Mouse (Mus musculus) hindbrain, embryonic 12.5 days (tissue): ENCODE data around the gene Rpgr. TPM values are rescaled to one million over a fixed set of nuclear protein-coding genes. Genes with fewer than 3 reads are reported as not detected.

Source experiments
- ATAC-seq: fragments of 200-750 bp; cut with Nextera tagmentation; 2 replicates; pipeline ENCODE4 v1.8.0; 2017; ENCODE audit warnings: moderate TSS enrichment; ENCODE audit not compliant: low FRiP score
- H3K27ac ChIP-seq: fragments of 300-500 bp; sonication (generic); 2 replicates; pipeline ENCODE4 v1.5.1; 2016; ENCODE audit warnings: mild to moderate bottlenecking
- H3K27me3 ChIP-seq: fragments of 300-500 bp; sonication (generic); 2 replicates; pipeline ENCODE4 v1.6.1; 2016; ENCODE audit warnings: mild to moderate bottlenecking
- H3K36me3 ChIP-seq: fragments of 300-500 bp; sonication (generic); 2 replicates; pipeline ENCODE4 v1.6.1; 2016; ENCODE audit warnings: mild to moderate bottlenecking
- H3K4me1 ChIP-seq: fragments of 300-500 bp; sonication (generic); 2 replicates; pipeline ENCODE4 v1.6.1; 2016
- H3K4me2 ChIP-seq: fragments of 300-500 bp; sonication (generic); replicated peaks from 2 replicates; pipeline ENCODE4 v1.6.1; 2016; ENCODE audit warnings: mild to moderate bottlenecking
- H3K4me3 ChIP-seq: fragments of 300-500 bp; sonication (generic); 2 replicates; pipeline ENCODE4 v1.5.1; 2016; ENCODE audit warnings: mild to moderate bottlenecking
- H3K9ac ChIP-seq: fragments of 300-500 bp; sonication (generic); 2 replicates; pipeline ENCODE4 v1.6.1; 2016; ENCODE audit warnings: mild to moderate bottlenecking, moderate library complexity
- H3K9me3 ChIP-seq: fragments of 300-500 bp; sonication (generic); replicated peaks from 2 replicates; pipeline ENCODE4 v1.6.1; 2016; ENCODE audit warnings: mild to moderate bottlenecking
- WGBS: fragments of 180-500 bp; shearing (Covaris S2); methylation state at CpG from one replicate; pipeline ENCODE4 v1.1.7; 2016; 5-methylcytosine and 5-hydroxymethylcytosine counted together
- polyA plus RNA-seq: library from polyadenylated mRNA; unstranded; fragments of >200 nt; fragmentation: Nextera tagmentation; extraction: Ambion mirVana; gene quantifications from 2 replicates; pipeline ENCODE4 v1.2.1, GENCODE M21; 2016

Gene Rpgr
- polyA plus RNA-seq, result 42.9 and 44.6 TPM in 2 replicates

DNA sequence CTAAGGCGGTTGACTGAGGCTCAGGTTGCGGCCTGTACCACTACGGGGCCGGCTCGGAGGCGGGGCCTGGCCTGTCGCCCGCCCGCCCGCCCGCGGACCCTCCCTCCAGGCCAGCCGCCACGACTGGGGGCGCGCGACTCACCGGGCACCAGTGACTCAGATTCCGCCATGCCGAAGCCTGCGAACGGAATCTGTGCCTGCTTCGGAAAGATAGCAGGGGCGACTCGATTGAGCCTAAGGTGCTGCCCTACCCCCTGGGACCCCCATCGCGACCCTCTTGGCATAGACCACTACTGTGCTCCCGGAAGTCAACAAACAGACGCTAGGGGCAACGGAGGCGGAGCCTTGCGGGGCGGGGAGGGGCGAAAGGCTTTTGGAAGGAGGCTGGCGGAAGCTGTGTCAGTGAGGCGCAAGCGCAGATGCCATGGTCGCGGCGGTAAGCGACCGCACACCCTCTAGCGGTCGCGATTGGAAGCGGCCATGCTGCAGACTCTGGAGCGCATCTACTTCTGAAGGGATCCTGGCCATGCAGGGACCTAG, at the start of gene Rpgr:
Rpgr (minus strand) TSS at position 511 of the 540 bp plus-strand sequence.
- Histone ChIP-seq H3K27me3 (no peaks in the 10 kb centered on the region), H3K4me2 (peak within 1 kb of the TSS; percentile 51), H3K9me3 (no peaks in the 10 kb centered on the region), H3K27ac (peak within 1 kb of the TSS; percentile 75), H3K36me3 (no peaks in the 10 kb centered on the region), H3K4me3 (peak within 1 kb of the TSS; percentile 47), H3K9ac (peak within 1 kb of the TSS; percentile 59), H3K4me1 (no peaks in the 10 kb centered on the region; the same call in 1 of the 2 replicates)
- ATAC-seq, result peak; percentile 99
- WGBS, result 19% methylated on average over 47 of the region's 47 CpGs

DNA sequence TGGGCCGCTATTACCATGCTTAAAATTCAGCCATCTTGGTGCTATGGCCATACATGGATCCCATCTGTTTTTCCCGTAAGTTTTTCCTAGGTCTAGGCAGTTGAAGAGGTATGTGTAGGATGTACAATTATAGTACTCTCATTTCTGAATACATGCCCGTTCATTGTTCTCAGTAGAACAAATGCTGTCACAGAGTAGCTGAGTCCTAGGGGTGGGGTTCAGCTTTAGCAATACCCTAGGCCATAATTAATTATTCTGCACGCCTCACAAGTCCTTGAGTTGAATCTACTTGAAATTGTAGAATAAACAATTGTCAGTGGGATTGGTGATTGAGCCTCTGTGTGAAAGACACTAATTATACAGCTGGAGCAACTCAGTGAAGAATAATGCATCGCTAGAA, 41.5 kb upstream of the Rpgr start:
- no peak overlapping the region for H3K4me3 ChIP-seq
- WGBS, result 74% methylated on average over 5 of the region's 5 CpGs
- ATAC-seq, result no peak
- no peak overlapping the region for H3K27ac ChIP-seq
- no peak overlapping the region for H3K9ac ChIP-seq
- no peaks in the 10 kb centered on the region for H3K4me1 ChIP-seq
- no peaks in the 10 kb centered on the region for H3K27me3 ChIP-seq
- no peaks in the 10 kb centered on the region for H3K9me3 ChIP-seq
- H3K36me3 ChIP-seq, result no peaks in the 10 kb centered on the region
- H3K4me2 ChIP-seq, result no peak overlapping the region

DNA sequence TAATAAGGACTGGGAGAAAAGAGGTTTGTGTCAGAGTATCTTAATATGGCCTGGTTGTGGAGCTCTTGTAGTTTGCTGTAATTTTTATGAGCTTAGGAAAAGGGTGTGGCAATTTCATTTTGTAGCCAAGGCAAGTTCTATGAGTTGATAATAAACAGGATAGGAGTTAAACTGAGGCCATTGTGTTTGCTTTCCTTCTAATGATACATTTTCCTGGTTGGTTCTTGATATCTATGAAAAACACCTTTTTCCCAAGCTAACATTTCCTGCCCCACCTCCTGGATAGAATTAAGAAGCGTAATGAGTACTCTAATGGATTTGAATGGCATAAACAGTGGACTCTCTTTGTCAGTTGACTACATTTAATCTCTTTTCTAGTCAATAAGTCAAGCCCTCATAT, 41.1 kb upstream of the Rpgr start:
- H3K27ac ChIP-seq, result no peak overlapping the region
- H3K4me3 ChIP-seq, result no peak overlapping the region
- H3K4me2 ChIP-seq, result no peak overlapping the region
- no peaks in the 10 kb centered on the region for H3K27me3 ChIP-seq
- WGBS, result 91% methylated on average over 1 of the region's 1 CpGs
- H3K9me3 ChIP-seq, result no peaks in the 10 kb centered on the region
- ATAC-seq, result no peak
- H3K4me1 ChIP-seq, result no peaks in the 10 kb centered on the region
- no peaks in the 10 kb centered on the region for H3K36me3 ChIP-seq
- H3K9ac ChIP-seq, result no peak overlapping the region

DNA sequence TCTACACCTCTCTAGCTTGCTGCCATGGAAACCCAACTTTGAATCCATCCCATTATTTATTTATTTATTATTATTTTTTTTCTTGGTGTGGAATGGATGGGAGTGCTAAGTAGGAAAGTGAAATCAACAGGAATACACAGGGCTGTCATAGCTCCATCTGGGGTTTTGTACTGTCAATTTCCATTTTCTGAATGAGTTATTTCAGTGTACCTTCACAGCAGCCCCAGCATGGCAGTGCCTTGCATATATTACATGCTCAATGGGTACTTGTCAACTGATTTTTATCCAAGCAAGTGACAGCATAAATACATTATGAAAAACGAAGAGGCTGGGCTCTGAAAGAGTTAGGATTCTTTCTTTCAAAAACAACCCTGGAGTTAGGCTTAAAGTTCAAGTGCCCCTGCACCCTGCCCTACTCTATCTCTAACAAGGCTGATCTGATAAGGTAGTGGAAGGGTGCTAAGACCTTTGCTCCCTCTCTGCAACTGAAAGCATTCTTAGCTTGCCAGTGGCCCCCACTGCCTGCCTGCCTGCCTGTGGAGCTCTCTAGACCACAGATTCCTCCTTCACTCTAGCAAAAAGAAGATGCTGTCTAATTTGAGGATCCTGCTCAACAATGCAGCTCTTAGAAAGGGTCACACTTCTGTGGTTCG, 35.3 kb upstream of the Rpgr start, which contains the start of gene Otc:
Otc (plus strand) TSS at position 454 of the 653 bp plus-strand sequence.
- Histone ChIP-seq H3K27me3 (no peaks in the 10 kb centered on the region), H3K9me3 (no peaks in the 10 kb centered on the region), H3K9ac (no peak within 1 kb of the TSS), H3K4me1 (no peaks in the 10 kb centered on the region), H3K36me3 (no peaks in the 10 kb centered on the region), H3K4me2 (no peak within 1 kb of the TSS), H3K4me3 (no peak within 1 kb of the TSS), H3K27ac (no peak within 1 kb of the TSS)
- ATAC-seq, result no peak
- 65% methylated on average over 2 of the region's 2 CpGs for WGBS

DNA sequence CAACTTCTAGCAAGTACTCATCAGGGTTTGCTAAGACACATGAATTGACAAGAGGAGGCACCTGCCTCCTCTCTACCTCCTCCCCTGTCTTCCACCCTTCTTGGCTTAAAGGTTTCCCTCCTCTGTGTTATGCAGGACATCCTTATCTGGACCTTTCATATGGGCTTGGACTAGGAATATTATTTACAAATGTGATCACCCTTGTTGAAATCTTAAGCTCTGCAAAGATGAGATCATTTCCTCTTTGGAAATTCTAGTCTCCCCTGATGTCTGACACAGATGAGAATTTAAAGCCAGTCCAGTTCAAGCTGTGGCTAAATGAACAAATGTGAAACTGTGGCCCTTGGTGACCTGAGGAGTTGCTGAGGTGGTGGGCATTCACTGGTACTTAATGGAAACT, 34.6 kb upstream of the Rpgr start:
- no peaks in the 10 kb centered on the region for H3K27me3 ChIP-seq
- no peaks in the 10 kb centered on the region for H3K36me3 ChIP-seq
- no peak for ATAC-seq
- no peak overlapping the region for H3K9ac ChIP-seq
- H3K4me3 ChIP-seq, result no peak overlapping the region
- no peaks in the 10 kb centered on the region for H3K4me1 ChIP-seq
- no peaks in the 10 kb centered on the region for H3K9me3 ChIP-seq
- no peak overlapping the region for H3K4me2 ChIP-seq
- no peak overlapping the region for H3K27ac ChIP-seq

DNA sequence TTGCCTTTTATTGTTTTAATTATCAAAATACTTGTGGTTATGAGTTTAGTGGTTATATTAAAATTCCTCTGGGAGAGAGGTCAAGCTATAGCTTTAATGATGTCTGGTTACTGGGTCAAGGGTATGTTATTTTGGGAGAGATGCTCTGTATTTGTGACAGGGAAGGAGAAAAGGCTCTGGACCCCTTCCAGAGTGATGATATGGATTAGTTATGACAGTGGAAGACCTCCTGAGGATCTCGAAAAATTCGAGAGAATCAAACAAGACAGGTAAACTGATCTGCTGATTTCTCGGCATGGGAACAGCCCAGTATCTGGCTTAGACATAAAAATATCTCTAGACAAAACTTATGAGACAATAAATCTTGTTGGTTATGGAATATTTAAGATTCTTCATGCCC, 27.2 kb upstream of the Rpgr start:
- 75% methylated on average over 3 of the region's 3 CpGs for WGBS
- ATAC-seq, result no peak
- Histone ChIP-seq H3K27ac (no peak overlapping the region), H3K9me3 (no peaks in the 10 kb centered on the region), H3K4me2 (no peak overlapping the region), H3K4me3 (no peak overlapping the region), H3K27me3 (no peaks in the 10 kb centered on the region), H3K4me1 (no peaks in the 10 kb centered on the region), H3K9ac (no peak overlapping the region), H3K36me3 (no peaks in the 10 kb centered on the region)

DNA sequence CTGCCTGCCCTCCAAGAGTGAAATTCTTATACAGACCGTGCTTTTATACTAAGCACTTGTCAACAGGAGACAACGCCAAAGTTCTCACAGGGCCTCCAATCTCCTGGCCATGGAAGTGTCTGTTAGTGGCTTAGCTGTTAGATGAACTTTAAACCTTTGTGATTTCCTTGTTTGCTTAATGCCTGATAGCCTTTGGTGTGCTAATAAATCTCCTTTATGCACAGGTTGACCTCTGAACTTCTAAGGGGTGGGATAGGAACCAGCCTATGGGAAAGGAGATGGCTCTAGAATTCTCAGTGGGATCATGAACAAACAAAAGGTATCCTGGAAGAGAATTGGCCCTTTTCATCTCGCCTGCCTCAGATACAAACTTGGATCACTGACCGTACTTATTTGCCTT, 22.8 kb upstream of the Rpgr start:
- no peak overlapping the region for H3K27ac ChIP-seq
- no peak for ATAC-seq
- no peaks in the 10 kb centered on the region for H3K36me3 ChIP-seq
- no peak overlapping the region for H3K4me3 ChIP-seq
- H3K27me3 ChIP-seq, result no peaks in the 10 kb centered on the region
- no peak overlapping the region for H3K9ac ChIP-seq
- WGBS, result 55% methylated on average over 4 of the region's 4 CpGs
- H3K4me1 ChIP-seq, result no peaks in the 10 kb centered on the region
- H3K9me3 ChIP-seq, result no peaks in the 10 kb centered on the region
- no peak overlapping the region for H3K4me2 ChIP-seq

DNA sequence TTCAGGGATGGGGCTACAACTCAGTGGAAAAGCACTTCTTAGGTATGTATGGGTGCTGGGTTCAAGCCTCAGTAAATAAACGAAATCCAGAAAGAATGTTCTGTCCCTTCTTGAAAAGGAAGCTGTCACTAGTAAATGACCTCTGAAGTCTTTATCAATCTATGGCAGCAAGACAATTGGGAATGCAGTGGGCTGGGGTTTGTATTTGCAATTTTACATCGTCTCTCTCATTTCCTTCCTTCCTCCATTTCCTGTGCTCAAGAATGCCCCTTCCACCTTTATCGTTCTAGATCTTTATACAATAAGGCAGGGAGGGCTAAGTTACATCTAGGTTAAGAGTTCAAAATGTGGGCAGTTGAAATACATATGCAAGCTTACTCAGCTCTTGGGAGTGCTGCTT, 17.9 kb upstream of the Rpgr start:
- H3K9ac ChIP-seq, result no peak overlapping the region
- no peaks in the 10 kb centered on the region for H3K4me1 ChIP-seq
- ATAC-seq, result no peak
- no peaks in the 10 kb centered on the region for H3K27me3 ChIP-seq
- no peak overlapping the region for H3K4me3 ChIP-seq
- WGBS, result 73% methylated on average over 3 of the region's 3 CpGs
- no peak overlapping the region for H3K27ac ChIP-seq
- no peaks in the 10 kb centered on the region for H3K36me3 ChIP-seq
- no peak overlapping the region for H3K4me2 ChIP-seq
- no peaks in the 10 kb centered on the region for H3K9me3 ChIP-seq

DNA sequence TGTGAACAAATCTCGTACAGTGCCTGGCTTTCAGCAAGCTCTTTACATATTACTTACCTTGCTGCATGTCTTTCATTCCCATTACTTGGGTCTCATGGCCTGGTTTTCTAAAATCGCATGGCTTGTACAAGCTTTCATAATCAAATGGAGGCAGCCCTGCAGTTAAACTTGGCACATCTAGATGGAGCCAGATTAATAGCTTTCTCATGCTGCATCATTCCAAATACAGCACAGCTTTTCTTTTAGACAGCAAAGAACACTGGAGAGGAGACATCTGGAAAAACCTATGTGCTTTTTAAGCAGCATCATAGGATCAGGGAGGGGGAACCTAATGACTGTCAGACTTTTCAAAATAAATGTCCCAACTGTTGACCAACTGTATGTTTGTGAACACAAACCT, 16.3 kb upstream of the Rpgr start:
- 72% methylated on average over 2 of the region's 2 CpGs for WGBS

DNA sequence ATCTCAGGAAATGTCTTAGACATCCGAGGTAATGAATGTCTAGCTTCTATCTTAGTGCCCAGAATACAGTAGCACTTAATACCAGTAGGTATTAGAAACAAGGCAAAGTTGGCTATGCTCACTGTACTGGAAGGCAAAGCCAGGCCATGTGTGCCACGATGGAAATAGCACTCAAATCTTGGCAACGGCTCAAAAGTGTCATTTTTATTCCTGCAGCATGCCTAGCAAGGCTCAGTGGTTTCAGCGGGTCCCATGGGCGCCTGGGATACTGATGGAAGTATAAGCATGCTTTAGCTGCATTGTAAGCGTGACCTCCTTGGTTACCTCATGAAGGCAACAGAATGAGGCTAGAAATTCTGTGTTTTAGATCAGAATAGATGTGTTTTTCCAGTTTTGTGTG, 2.6 kb upstream of the Rpgr start:
- ATAC-seq, result no peak

More for the DNA sequence above, 16.3 kb upstream of the Rpgr start:
- Histone ChIP-seq H3K9me3 (no peaks in the 10 kb centered on the region), H3K36me3 (no peaks in the 10 kb centered on the region), H3K9ac (no peak overlapping the region), H3K4me3 (no peak overlapping the region), H3K4me1 (no peaks in the 10 kb centered on the region), H3K27me3 (no peaks in the 10 kb centered on the region), H3K4me2 (no peak overlapping the region), H3K27ac (no peak overlapping the region)
- no peak for ATAC-seq

DNA sequence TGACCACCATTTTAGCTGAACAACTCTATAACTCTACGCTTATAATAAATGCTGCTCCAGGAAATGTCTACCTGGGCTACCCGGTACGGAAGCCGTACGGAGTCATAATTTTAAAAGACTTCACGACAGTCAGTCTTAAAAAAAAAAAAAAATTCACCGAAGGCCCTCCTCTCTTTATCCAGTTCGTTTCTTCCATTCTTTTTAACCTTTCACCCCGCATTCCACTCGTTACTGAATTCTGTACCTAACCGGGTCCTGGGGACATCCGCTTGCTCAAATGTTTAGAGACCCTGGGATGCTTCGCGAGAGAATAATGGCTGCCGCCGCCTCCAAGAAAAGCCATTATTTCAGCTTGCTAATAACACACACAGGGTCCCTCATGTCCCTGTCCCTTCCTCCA, 748 bp downstream of the Rpgr start:
- Histone ChIP-seq H3K4me1 (no peaks in the 10 kb centered on the region; the same call in 1 of the 2 replicates), H3K4me3 (peak overlapping the region; percentile 47), H3K9me3 (no peaks in the 10 kb centered on the region), H3K27ac (peak overlapping the region; percentile 75), H3K4me2 (peak overlapping the region; percentile 51), H3K27me3 (no peaks in the 10 kb centered on the region), H3K9ac (peak overlapping the region; percentile 59), H3K36me3 (no peaks in the 10 kb centered on the region)
- peak; percentile 1; the same call in 1 of the 2 replicates for ATAC-seq
- 19% methylated on average over 16 of the region's 16 CpGs for WGBS

More for the DNA sequence above, 2.6 kb upstream of the Rpgr start:
- 67% methylated on average over 6 of the region's 6 CpGs for WGBS
- H3K4me2 ChIP-seq, result no peak overlapping the region
- H3K27me3 ChIP-seq, result no peaks in the 10 kb centered on the region
- no peak overlapping the region for H3K9ac ChIP-seq
- no peak overlapping the region for H3K27ac ChIP-seq
- no peaks in the 10 kb centered on the region for H3K9me3 ChIP-seq
- no peaks in the 10 kb centered on the region for H3K36me3 ChIP-seq
- no peaks in the 10 kb centered on the region; the same call in 1 of the 2 replicates for H3K4me1 ChIP-seq
- H3K4me3 ChIP-seq, result no peak overlapping the region

DNA sequence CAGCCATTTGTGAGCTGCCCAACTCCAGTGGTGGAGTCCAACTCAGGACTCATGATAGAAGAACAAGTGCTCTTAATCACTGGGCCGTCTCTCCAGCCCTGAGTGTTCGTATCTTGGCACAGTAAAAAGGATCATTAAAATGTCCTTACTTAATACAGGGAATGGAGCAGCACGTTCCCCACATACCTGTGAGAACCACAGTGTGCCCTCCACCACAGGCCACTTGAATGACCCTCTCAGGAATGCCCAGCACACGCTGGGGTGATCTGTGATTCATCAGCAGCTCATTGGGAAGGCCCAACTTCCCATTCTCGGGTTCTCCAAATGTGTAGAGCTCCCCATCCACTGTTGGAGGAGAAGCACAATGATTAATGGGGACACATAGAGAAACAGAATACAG, 10.8 kb downstream of the Rpgr start:
- Histone ChIP-seq H3K4me2 (no peak overlapping the region), H3K36me3 (peaks cover 11% of the 10 kb centered on the region), H3K9ac (no peak overlapping the region), H3K9me3 (no peaks in the 10 kb centered on the region), H3K4me1 (no peaks in the 10 kb centered on the region), H3K27me3 (no peaks in the 10 kb centered on the region), H3K4me3 (no peak overlapping the region), H3K27ac (no peak overlapping the region)
- WGBS, result 86% methylated on average over 5 of the region's 5 CpGs
- no peak for ATAC-seq

DNA sequence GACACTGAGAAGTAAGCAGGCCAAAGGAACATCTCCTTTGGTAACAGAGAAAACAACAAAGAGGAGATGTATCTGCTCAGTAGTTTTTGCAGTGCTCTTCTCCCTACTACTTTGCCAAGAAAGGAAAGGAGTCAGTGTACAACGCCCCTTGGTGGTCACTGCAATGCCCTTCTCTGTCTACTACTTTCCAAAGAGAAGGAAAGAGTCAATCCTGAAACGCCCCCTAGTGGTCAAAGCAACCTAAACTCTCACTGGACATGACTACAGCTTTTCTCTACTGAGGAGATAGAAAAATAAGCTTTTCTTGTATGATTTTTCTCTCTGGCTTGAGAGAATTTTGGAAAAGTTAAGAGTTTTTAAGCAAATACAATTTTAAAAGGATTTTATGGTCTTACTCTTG, 15.4 kb downstream of the Rpgr start:
- no peak for ATAC-seq
- Histone ChIP-seq H3K4me2 (no peak overlapping the region), H3K27ac (no peak overlapping the region), H3K9ac (no peak overlapping the region), H3K4me1 (no peaks in the 10 kb centered on the region), H3K36me3 (peaks cover 4% of the 10 kb centered on the region; the same call in 1 of the 2 replicates), H3K9me3 (no peaks in the 10 kb centered on the region), H3K4me3 (no peak overlapping the region), H3K27me3 (no peaks in the 10 kb centered on the region)
- 26% methylated on average over 2 of the region's 2 CpGs for WGBS
